Mouse (Mus musculus) layer of hippocampus, adult 6 months (tissue): ENCODE measurements around the gene Myo1a. TPM values are rescaled to one million over a fixed set of nuclear protein-coding genes. Genes with fewer than 3 reads are reported as not detected.

Source experiments
- long read RNA-seq, 2 experiments: library from polyadenylated mRNA; unstranded; transcript quantifications; one replicate each; pipeline ENCODE4 v2.0.0; 2019 to 2020
- polyA plus RNA-seq: library from polyadenylated mRNA; unstranded; fragments of <200 nt; fragmentation: Nextera tagmentation; gene quantifications from 2 replicates; pipeline ENCODE4 v1.2.3, GENCODE M21; 2021

The Myo1a gene
- not detected in 2 replicates for polyA plus RNA-seq
- long read RNA-seq, experiment 1, result 0 reads
- long read RNA-seq, experiment 2, partial matches to known transcripts, result 2 of 2 reads
- long read RNA-seq, experiment 2, other reads (novel, unspliced or antisense), result 0 of 2 reads

DNA sequence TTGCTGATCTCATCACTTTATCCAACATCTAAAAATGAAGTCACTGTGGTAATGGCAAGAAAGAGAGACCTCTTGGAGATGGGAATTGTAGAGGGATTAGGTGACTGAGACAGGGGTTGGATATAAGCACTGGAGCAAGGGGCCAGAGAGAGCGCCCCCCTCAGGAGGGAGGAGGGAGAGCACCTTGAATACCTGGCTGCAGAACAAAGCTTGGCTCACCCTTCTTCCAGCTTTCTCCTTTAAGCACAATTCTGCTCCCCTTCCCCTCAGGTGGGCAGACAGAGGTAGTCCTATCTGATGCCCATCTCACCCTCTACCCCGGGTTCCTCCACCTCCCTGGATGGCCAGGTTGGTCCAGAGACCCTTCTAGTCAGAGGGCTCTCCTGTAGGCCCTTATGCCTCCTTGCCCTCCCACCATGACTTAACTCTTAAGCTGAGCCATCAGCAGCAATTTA lies at the start of gene Myo1a:
Myo1a (plus strand) TSS at position 405 of the 455 bp plus-strand sequence.

DNA sequence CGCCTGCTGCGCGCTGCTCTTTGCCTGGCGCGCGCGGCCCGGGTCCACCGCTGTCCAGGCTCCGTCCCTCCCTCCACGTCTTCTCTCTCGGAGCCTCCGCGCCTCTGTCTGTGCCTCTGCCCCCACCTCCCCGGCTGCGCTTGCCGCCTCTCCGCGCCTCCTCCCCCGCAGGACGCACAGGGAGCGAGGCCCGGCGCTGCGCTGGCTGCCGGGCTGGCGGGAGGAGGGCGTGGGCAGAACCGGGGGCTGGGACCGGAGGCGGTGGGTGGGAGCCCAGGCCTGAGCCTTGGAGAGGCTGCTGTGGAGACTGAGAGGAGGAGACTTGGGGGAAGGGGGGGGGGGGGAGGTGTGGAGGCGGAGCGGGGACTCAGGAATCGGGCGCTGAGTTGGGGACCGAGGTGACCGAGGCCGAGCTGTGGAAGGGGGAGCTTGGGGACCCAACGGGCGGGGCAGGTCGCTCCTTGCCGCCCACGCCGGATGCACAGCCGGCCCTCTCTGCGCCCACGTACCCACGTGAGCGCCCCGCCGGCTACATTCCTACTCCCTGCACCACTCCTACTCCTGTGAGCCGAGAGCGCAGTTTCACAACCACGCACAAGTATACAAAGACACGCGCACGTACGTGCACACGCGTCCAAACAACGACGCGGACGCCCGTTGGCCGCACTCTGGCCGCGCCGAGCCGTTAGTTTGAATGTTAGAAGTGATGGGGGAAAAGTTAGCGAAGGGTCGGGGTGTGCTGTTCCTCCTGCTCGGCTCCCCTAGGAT lies 38.3 kb upstream of the Myo1a start, which contains the start of gene Nemp1:
Nemp1 (plus strand) TSS at position 401 of the 768 bp plus-strand sequence.

DNA sequence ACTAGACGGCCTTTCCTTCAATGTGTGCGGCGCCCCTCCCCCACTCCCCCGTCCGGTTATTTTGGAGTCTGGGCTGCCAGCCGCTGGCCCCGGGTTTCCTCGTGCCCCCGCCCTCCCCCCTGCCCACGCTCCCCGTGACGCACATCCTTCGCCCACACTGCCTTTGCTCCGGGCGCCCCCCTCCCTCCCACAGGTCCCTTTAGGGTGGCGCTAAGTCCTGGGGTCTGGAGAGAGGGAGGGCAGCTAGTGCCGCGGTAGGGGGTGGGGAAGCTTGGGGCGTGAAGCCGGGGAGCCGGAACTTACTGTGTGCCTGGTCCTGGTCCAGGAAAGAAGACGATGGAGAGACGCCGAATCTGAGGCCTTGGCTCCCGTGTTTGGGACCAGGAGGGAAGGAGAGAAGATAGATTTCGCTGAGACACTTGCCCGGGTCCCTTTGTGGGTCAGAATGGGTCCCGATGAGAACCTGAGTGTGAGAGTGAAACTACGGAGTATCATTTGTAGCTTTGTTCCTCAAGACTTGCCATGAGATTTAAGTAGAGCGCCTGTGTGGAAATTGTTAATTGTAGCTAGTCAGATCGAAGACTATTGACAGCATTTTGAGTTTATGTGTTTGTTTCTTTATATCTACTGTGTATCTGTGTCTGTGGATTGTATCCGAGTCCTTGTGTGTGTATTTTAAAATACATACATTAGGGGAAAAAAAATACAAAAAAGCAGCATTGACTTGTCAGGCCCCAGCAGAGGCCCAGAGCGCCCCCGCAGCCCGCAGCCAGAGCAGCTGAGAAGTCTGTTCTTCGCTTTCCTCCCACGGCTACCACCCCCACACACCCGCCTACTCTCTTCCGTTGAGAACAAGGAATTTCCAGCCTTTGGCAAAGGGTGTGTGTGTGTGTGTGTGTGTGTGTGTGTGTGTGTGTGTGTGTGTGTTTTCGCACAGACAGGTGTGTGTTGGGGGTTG lies 36.6 kb upstream of the Myo1a start, which contains the start of gene Nab2:
Nab2 (minus strand) TSS at position 476 of the 958 bp plus-strand sequence.

GRCm38 (mm10) chr10:127724178-127724577 lies 19.2 kb downstream of the Myo1a start, which contains the start of gene Tac2:
Gene Tac2, plus strand, starts transcription at chr10:127724478.

DNA sequence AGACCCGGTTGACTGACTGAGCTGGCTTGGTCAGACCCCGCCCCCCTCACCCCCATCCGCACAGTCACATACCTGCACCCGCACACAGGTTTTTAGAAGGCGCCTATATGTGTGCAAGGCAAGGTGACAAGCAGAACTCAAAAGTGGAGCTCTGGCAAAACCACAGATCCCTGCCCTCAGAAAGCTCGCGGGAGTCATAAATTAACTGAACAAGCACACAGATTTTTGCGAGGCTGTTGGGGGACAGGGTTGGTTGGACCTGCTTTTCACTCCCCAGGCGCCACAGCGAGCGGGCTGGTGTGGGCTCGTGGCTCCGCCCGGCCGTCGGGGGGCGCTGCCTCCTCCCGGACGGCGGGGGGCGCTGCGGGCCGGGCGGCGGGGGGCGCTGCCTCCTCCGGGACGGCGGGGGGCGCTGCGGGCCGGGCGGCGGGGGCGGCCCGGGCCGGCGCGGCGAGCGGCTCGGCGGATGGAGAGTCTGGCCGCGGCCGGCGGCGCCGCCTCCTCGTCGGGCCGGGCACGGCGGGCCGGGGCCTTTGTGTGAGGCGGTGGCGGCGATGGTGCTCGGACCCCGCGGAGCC lies 34.2 kb downstream of the Myo1a start, which contains the start of gene Zbtb39:
Zbtb39 (plus strand) TSS at position 456 of the 578 bp plus-strand sequence.

DNA sequence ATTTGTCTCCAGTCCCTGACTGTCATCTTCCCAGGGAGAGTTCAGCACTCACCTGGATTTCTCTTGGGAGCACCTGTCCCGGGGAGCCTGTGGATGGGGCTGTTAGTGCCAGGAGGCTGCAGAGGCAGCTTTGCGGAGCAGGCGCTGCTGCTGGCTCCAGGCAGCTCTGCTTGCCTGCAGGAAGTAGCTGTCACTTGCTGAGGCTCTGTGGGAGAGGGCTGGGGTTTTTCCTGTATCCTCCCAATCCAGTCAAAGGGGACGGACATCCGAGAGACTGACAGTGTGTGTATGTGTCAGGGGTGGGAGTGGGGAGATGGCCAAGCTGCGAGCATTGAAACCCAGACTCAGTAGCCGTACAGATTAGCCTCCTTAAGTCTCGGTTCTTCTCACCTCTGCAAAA lies 46.6 kb downstream of the Myo1a start, which contains the start of gene Gpr182:
Gpr182 (minus strand) TSS at position 185 of the 400 bp plus-strand sequence.

DNA sequence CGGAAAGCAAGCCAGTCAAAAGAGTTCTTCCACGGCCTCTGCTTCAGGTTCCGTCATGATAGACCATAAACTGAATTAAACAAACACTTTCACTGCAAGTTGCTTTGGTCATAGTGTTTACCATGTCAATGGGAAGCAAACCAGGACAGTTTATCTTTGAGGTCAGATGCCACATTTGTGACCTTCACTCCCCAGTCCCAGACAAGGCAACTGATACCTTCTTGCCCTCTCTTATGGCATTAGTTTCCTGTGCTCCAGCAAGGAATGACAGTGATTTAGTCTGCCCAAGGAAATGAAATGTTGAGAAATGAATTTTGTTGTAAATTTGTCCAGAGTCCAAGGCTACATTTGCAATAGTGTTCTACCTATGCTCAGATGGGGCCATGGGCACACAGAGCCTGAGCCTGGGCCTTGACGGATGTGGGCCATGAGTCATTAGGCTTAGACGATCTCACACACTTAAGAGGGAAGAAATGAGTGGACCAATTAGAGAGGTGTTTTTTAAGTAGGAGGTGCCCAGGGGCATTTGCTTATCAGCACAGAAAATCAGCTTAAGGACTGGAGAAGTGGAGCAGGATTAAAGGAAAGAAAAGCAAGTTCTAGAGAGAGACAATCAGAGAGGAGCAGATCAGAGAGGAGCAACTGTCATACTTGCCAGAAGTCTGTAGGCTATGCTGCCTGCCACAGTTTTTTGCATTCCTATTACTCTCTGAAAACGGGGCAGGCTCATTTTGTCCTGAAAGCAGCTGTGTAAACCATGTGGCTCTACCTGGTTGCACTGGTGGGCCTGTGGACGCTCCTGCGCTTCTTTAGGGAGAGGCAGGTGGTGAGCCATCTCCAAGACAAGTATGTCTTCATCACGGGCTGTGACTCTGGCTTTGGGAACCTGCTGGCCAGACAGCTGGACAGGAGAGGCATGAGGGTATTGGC lies 54.5 kb downstream of the Myo1a start, which contains the start of the genes Rdh1 and Rdh16f1:
Rdh1 (plus strand) TSS at position 541 of the 930 bp plus-strand sequence.
Rdh16f1 (plus strand) TSS at position 607 of the 930 bp plus-strand sequence.

Other genes with a start within 250 kb of the Myo1a start
- not detected in 2 replicates for gene Stac3, start 203.5 kb upstream of the Myo1a start, polyA plus RNA-seq
- 3.8 and 6.6 TPM in 2 replicates for gene Ndufa4l2, start 190.2 kb upstream of the Myo1a start, polyA plus RNA-seq
- gene Shmt2, start 182.7 kb upstream of the Myo1a start, polyA plus RNA-seq, result 15.5 and 17.2 TPM in 2 replicates
- 0.56 and 0.95 TPM in 2 replicates for gene Nxph4, start 170.6 kb upstream of the Myo1a start, polyA plus RNA-seq
- 25.7 and 25.9 TPM in 2 replicates for gene Lrp1, start 84.0 kb upstream of the Myo1a start, polyA plus RNA-seq
- 2.8 and 3.7 TPM in 2 replicates for gene Stat6, start 62.2 kb upstream of the Myo1a start, polyA plus RNA-seq
- 6.6 and 7.4 TPM in 2 replicates for gene Nemp1, start 38.3 kb upstream of the Myo1a start, polyA plus RNA-seq
- 5.1 and 6.7 TPM in 2 replicates for gene Nab2, start 36.6 kb upstream of the Myo1a start, polyA plus RNA-seq
- 7.1 and 8.7 TPM in 2 replicates for gene Tac2, start 19.3 kb downstream of the Myo1a start, polyA plus RNA-seq
- gene Zbtb39, start 34.4 kb downstream of the Myo1a start, polyA plus RNA-seq, result 1.1 TPM in 2 replicates
- gene Gpr182, start 46.6 kb downstream of the Myo1a start, polyA plus RNA-seq, result 0.49 and 0.52 TPM in 2 replicates
- gene Rdh1, start 54.6 kb downstream of the Myo1a start, polyA plus RNA-seq, result not detected in 2 replicates
- not detected in 2 replicates for gene Rdh16f1, start 54.6 kb downstream of the Myo1a start, polyA plus RNA-seq
- gene Rdh9, start 71.2 kb downstream of the Myo1a start, polyA plus RNA-seq, result 0.08 TPM in 1 of 2 replicates, not detected in the other
- gene Rdh16, start 96.0 kb downstream of the Myo1a start, polyA plus RNA-seq, result not detected in 2 replicates
- gene Rdh19, start 144.8 kb downstream of the Myo1a start, polyA plus RNA-seq, result not detected in 2 replicates
- gene Rdh16f2, start 161.3 kb downstream of the Myo1a start, polyA plus RNA-seq, result not detected in 2 replicates
- not detected in 2 replicates for gene Rdh7, start 183.6 kb downstream of the Myo1a start, polyA plus RNA-seq
- not detected in 2 replicates for gene Sdr9c7, start 193.3 kb downstream of the Myo1a start, polyA plus RNA-seq